Mouse (Mus musculus) c-Kit-negative CD71-positive TER-119-positive erythroid progenitor cells, embryonic 14.5 days (primary cell): ENCODE measurements at regions not wholly inside any gene's neighbourhood (a gene's known extent, or its start where the extent isn't known, plus 50 kb on each side); places are given as distances from the start of the nearest gene placed in this dataset.
"Not testable (repeated sequence)": the region's sequence is repeated elsewhere in the genome, so short reads cannot be mapped to it uniquely, and the experiment has no call there.

ENCODE experiments used
- DNase-seq: peaks from one replicate; pipeline ENCODE4 v3.0.0-alpha.2; 2013; ENCODE audit warnings: low read depth, low spot score

DNA sequence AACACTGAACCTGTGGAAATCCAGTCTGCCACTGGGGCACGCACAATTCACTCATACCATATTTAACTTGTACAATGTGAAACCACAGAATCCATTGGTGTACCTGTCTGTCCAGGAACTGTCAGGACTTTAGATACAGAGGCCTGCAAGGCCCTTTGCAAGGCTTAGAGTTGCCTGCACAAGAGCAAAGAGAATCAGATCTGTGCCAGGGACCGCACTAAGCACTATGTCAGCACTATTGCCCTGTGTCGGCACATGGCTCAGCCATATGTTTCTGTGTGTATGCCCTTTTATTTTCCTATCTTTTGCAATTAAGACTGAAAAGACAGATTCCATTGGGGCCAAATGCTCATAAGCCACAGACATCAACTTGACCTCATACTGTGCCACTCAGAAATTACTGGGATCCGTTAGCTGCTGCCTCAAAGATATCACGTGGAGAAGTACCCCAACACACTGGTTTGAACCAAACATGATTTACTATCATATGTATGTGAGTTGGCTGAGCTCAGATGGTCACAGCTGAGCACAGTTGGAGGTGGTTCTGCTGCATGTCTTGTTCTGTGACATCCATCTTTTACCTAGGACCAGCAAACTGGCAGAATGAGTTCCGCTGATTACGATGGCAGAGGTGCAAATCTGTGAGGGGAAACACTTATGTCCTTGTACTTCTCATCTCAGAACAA, 181.7 kb upstream of the Prkcq start:
- no peak for DNase-seq

- DNase-seq: no peak
These were observed 173.1 kb upstream of the Prkcq start for GRCm38 (mm10) chr2:10998798-10999197.

DNA sequence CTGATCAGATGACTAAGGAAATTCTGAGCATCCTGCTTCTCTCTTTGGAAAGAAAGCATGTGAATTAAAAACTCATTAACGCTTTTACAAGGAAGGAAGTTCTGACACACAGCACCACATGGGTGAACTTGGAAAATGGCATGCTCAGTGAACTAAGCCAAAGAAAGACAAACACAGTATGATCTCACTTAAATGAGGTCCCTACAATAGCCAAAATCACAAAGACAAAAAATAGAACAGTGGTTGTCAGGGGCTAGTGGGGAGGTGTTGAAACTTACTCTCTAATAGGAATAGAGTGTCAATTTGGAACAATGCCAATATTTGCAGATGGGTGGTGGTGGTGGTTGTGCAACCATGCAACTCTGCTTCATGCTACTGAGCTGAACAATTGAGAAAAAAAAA, 172.7 kb upstream of the Prkcq start:
- DNase-seq: no peak

GRCm38 (mm10) chr2:11005806-11006205, 166.1 kb upstream of the Prkcq start:
- DNase-seq: no peak

- DNase-seq: no peak
These were observed 160.6 kb upstream of the Prkcq start for GRCm38 (mm10) chr2:11011041-11011962.

- no peak for DNase-seq
These were observed 159.5 kb upstream of the Prkcq start for GRCm38 (mm10) chr2:11012312-11012860.

DNA sequence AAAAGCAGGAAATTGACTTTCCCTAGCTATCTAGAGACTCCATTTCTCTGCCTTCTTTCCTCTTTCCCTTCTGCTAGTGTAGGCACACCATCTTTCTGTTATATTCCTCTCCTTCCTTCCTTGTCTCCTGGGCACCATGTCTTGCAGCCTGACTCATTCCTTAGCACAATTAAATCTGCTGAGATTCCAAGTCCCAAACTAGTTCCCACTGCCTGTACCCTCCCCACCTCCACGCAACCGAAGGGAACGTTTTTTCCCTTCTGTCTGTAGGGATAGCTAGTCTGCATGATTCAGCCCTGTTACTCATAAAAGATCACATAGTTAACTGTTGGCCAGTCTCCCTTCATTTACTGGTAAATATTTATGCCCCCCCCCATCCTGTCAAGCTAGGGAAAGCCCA, 158.8 kb upstream of the Prkcq start:
- no peak for DNase-seq

GRCm38 (mm10) chr2:11016446-11016845, 155.5 kb upstream of the Prkcq start:
- DNase-seq: no peak

- no peak for DNase-seq
These were observed 139.0 kb upstream of the Prkcq start for GRCm38 (mm10) chr2:11032891-11033290.

DNA sequence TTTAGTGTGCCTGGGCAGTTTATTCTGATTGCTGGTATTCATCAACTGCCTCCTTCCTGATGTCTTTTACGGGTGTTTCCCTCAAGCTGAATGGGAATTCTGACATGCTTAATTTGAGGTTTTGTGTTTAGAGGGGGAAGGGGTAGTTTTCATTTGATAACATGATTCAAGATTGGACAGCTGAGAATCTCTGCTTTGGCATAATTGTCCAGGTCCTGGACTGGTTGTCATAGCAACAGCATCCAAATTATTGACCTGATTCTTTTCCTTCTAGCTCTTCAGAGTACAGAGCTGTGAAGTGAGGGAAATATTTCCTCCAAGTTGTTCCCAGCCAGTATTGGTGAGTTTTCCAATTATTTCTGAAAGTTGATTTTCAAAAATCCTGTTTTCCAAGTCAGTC, 137.7 kb upstream of the Prkcq start:
- DNase-seq: no peak

DNA sequence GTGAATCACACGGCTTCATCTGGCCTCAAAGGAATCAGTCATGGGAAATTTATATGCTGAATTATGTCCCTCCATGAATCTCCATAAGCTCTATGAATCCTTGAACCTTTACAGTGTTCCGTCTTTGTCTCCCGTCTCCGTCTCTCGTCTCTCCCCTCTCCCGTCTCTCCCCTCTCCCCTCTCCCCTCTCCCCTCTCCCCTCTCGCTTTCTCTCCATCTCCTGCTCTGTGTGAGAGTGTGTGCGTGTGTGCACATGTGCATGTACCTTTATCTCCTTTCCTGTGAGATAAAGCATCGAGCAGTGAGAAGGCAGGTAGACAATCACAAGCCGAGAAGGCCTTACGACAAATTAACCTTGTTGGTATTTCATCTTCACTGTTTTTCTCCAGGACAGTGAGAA, 134.6 kb upstream of the Prkcq start:
- DNase-seq: no peak

GRCm38 (mm10) chr2:11038440-11038839, 133.5 kb upstream of the Prkcq start:
- DNase-seq: no peak

DNA sequence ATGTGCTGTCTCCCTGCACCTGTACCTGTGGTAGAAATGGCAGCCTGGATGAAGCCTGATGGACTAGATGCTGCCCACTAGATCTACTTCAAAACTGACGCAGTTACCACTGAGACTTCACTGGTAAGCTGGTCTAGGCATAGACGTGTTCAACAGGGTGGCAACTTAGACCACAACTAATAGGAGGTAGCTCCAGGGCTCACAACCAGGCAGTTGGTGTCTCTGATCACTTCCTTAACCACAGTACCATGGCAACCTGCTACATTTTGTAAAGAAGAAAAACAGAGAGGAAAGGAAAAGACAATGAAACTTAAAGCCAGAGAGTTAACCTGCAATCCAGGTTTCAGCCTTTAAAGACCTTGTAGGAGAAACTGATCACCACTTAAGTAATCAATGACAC, 131.9 kb upstream of the Prkcq start:
- DNase-seq: no peak

DNA sequence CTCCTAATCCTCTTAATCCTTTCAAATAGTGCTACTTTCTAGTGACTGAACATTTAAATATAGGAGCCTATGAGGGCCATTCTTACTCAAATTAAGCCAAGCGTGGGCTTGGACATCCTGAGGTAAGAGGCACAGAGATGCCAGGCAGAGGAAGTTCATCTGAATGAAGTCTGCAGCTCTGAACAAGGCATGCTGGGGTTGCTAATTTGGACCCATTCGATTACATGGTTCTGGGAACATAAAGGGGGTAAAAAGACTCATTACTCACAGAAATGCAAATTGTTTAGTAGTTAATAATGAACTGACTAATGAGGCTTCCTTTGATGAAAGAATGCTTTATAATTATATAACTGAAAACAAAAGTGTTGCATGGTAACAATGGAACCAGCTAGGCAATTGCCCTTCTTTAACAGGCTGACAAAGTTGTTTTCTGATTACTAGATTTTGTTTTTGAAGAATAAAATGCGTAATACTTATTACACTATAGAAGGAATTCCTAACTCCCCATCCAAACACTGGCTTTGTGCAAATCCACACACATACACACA, 127.1 kb upstream of the Prkcq start:
- no peak for DNase-seq

GRCm38 (mm10) chr2:11051621-11052020, 120.3 kb upstream of the Prkcq start:
- no peak for DNase-seq

- no peak for DNase-seq
These were observed 112.0 kb upstream of the Prkcq start for GRCm38 (mm10) chr2:11059731-11060425.

DNA sequence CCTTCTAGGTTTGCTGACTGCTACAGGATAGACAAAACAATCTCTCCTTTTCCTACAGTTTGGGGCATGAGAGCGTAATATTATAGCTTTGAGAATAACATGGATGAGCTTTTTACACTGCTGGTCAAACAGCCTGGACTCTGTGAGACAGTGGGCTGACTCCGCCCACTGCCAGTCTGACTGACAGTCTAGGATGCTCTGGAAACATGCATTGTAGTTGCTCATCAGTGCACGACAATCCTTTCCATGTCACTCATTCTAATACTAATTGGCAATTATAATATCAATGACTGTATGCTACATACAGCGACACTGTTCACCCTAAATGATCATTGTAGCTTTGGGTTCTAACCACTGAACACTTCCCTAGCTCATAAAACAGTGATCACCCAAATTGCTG, 104.5 kb upstream of the Prkcq start:
- no peak for DNase-seq

DNA sequence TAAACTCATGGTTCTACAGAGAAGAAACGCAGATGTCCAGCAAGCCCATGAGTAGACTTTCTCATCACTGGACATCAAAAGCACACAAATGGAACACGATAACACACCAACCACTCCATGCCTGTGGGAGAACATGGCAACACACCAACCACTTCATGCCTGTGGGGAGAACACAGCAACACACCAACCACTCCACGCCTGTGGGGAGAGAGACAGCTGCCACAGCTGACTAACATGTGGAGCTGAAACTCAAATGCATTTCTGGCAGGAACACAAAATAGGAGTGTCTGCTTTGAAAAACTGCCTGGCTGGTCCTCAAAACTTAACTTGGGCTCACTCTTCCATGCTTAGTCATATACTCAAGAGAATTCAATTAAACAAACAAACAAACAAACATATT, 88.4 kb upstream of the Prkcq start:
- DNase-seq: no peak

GRCm38 (mm10) chr2:11086996-11087395, 84.9 kb upstream of the Prkcq start:
- DNase-seq: no peak

DNA sequence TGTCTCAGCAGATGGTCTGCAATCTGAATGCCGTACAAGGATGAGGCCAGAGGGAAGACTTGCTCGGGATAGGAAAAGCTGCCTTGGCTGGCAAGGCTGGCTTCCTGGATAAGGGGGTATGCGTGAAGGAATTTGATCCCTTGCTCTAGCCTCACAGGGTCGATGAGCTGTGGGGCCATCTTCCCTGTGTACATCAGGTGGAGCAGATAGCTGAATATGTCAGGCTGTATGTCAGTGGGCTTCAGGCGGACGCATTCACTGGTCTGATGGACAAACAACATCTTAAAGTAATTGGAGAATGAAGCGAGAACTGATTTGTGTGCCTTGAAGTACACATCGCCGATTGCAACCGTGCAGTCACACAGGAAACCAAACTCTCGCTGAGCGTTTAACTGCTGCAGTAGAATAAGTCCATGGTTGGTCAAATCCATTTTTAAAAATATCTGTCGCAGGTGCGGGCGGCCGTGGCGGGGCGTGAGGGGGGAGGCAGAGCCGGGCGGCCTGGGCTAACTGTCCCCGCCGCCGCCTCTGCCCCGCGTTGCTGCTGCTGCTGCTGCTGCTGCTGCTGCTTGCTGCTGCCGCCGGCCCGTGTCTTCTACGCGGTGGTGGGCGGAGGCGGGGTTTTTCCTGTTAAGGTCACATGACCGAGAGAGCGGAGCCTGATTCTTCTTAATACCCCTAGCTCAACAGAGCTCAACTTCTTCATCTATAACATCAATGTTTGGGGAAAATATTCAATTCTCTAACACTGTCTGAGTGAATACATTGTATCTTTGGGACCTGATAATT, 71.9 kb upstream of the Prkcq start:
- DNase-seq: not testable (repeated sequence)

- DNase-seq: no peak
These were observed 58.7 kb upstream of the Prkcq start for GRCm38 (mm10) chr2:11113191-11113590.
